Mouse (Mus musculus): ENCODE measurements around the gene Dnaaf5. TPM values are rescaled to one million over a fixed set of nuclear protein-coding genes. Genes with fewer than 3 reads are reported as not detected.

Gene Dnaaf5
- total RNA-seq, 2 experiments from 2014 or later: 17.1 to 19.4 TPM

- no peak for DNase-seq (ENCODE audit: low spot score in 2 of 2)
Measured at GRCm38 (mm10) chr5:139223331-139223730, 73.3 kb downstream of the Dnaaf5 start.

- no peak for DNase-seq (ENCODE audit: low spot score in 2 of 2)
Measured at GRCm38 (mm10) chr5:139227236-139227635, 77.2 kb downstream of the Dnaaf5 start.

- DNase-seq (ENCODE audit: low spot score in 2 of 2): no peak
Measured at GRCm38 (mm10) chr5:139227645-139228044, 77.6 kb downstream of the Dnaaf5 start.

GRCm38 (mm10) chr5:139228318-139228717 is 78.3 kb downstream of the Dnaaf5 start:
- DNase-seq (ENCODE audit: low spot score in 2 of 2): no peak

GRCm38 (mm10) chr5:139229716-139230115 is 79.7 kb downstream of the Dnaaf5 start:
- DNase-seq (ENCODE audit: low spot score in 2 of 2): no peak

GRCm38 (mm10) chr5:139232083-139232482 is 82.1 kb downstream of the Dnaaf5 start:
- DNase-seq (ENCODE audit: low spot score in 2 of 2): no peak

GRCm38 (mm10) chr5:139234423-139234822 is 84.4 kb downstream of the Dnaaf5 start:
- no peak for DNase-seq (ENCODE audit: low spot score in 2 of 2)

Other genes starting within 250 kb of the Dnaaf5 start
- gene Pdgfa, start 152.9 kb upstream of the Dnaaf5 start, total RNA-seq (2021): 10 to 100 TPM; 24.6 to 34.8 TPM
- gene Prkar1b, start 222 bp upstream of the Dnaaf5 start, total RNA-seq (2021): 10 to 100 TPM; 44.4 to 67.4 TPM
- 10 to 100 TPM; 59.1 to 83.8 TPM for gene Sun1, start 50.4 kb downstream of the Dnaaf5 start, total RNA-seq (2021)
- 10 to 100 TPM; 65.4 to 93.6 TPM for gene Get4, start 102.1 kb downstream of the Dnaaf5 start, total RNA-seq (2021)
- gene Adap1, start 175.4 kb downstream of the Dnaaf5 start, total RNA-seq (2021): 10 to 100 TPM in 1 of 2 experiments, 1 to 10 TPM in 1; 4.5 to 11.6 TPM
- 100 to 1,000 TPM in 1 of 2 experiments, 10 to 100 TPM in 1; 75.7 to 130 TPM for gene Cox19, start 201.2 kb downstream of the Dnaaf5 start, total RNA-seq (2021)
- not detected for gene Cyp2w1, start 202.4 kb downstream of the Dnaaf5 start, total RNA-seq (2021)
- 10 to 100 TPM; 11.0 to 23.9 TPM for gene Gpr146, start 227.5 kb downstream of the Dnaaf5 start, total RNA-seq (2021)

Data from adrenal gland, adult 18-20 months (tissue).